Mouse (Mus musculus): ENCODE data around the gene Avil.

Gene Avil

DNA sequence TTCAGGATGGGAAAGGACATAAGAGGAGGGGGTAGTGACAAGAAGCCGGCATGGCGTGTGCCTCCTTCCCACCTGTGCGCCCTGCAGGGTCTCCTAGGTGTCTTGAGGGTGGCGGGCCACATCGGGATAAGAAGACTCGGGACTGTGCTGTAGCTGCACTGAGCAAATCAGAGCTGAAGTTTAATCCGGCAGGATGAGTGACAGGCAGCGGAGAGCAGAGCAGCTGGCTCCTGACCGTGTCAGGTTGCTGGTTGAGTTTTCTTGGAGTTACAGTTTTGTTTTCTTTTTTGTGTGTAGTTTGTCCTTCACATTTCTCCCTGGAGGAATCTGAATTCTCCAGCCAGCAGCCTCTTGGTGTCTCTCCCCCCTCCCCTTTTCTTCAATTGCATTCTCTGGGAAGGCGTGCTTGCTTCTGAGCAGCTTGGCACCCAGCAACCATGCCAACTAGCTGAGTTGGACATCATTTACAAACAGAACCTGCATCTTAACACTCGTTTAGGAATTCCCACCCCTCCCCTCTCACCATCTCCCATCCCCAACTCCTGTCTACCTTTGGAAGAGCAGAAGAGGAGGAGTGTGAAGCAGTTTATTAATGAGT is 19.5 kb upstream of the Avil start:
- no peak for DNase-seq (ENCODE audit: extremely low spot score)

- no peak for DNase-seq (ENCODE audit: extremely low spot score)
Observed at GRCm38 (mm10) chr10:126981746-126982145, 18.8 kb upstream of the Avil start.

- no peak for DNase-seq (ENCODE audit: extremely low spot score)
Observed at GRCm38 (mm10) chr10:126983193-126983725, 17.2 kb upstream of the Avil start.

DNA sequence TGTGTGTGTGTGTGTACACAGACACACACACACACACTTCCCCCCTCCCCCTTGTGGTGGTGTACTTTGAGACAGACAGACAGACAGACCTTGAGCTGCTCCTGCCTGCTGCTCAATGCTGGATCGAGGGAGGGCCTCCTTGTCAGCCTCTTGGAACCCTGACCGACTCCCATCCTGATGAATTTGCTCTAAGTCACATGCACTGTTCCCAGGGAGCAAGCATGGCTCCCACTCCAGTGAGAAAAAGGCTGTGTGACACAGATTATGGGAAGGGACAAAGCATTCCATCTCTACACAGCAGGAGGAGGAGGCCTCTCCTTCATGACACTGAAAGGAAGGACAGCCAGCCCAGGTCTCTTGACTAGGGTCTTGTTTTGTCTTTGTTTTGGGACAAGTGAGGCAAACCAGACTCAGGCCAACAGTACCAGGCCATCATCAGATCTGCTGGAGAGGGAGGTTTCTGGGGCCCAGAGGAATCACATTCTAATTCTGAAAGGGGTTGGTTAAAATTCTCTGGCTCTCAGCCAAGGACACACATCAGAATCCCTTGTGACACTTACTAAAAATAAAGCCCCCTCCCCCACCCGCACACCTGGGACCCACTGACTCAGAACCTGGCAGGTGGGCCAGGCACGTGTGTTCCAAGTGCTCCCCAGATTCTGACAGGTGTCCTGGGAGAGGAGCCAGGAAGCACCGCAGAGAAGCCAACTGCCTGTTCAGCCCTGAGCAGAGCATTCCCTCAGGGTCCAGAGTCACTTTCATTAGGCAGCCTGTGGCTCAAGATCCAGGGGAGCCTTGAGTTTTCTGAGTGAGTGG is 16.1 kb upstream of the Avil start:
- no peak for DNase-seq (ENCODE audit: extremely low spot score)

- no peak for DNase-seq (ENCODE audit: extremely low spot score)
Observed at GRCm38 (mm10) chr10:126985127-126985526, 15.4 kb upstream of the Avil start.

DNA sequence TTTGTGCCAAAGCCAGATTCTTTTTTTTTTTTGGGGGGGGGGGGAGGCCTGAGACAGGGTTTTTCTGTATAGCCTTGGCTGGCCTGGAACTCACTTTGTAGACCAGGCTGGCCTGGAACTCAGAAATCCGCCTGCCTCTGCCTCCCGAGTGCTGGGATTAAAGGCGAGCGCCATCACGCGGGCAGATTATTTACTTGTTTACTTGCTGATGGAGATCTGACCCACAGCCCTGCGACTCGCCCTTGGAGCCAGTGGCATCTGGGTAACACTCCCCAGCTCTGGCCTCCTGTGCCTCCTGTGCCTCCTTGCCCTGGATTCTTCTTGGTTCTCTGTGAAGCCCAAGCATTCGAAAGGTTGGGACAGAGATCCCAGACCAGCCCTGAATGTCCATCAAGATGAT is 14.9 kb upstream of the Avil start:
- no peak for DNase-seq (ENCODE audit: extremely low spot score)

DNA sequence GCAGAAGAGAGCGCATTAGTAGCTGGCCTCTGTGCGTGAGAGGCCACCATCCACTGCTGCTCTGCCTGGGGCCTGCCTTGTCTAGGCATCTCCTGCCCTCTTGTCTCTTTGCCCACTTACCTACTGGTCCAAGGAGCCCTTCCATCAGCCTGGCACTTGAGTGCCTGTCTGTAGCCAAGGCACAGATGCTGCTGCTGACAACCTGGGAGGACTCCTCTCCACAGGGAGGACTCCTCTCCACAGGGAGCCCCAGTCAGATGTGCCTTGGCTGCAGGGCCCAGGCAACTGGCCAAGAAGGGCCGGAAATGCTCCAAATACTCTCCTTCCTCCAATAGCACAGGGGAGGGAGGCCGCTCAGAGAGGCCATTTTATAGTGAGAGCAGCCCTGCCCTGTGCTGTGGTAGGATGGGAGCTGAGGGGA is 14.0 kb upstream of the Avil start:
- DNase-seq (ENCODE audit: extremely low spot score) = no peak

- no peak for DNase-seq (ENCODE audit: extremely low spot score)
Observed at GRCm38 (mm10) chr10:126987183-126988118, 13.1 kb upstream of the Avil start.

- no peak for DNase-seq (ENCODE audit: extremely low spot score)
Observed at GRCm38 (mm10) chr10:126988513-126989165, 11.9 kb upstream of the Avil start.

GRCm38 (mm10) chr10:126990313-126991056 is 10.0 kb upstream of the Avil start:
- DNase-seq (ENCODE audit: extremely low spot score) = peak; percentile 89

DNA sequence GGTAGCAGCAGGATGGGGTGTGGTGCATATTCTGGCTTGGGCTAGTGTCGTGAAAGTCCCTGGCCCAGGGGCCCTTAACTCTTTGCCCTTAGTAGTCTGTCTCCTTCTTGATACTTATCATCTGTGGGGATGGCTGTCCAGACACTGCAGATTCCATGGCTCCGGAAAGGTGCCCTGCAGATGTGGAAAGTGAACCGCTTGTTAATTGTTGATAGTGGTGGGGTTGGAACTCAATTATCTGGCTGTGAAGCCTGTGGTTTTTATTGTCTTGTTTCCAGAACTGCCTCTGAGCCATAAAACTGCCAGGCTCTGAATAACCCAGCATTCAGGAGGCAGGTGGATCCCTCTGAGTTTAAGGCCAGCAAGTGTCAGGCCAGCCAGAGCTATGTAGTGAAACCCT is 8.8 kb upstream of the Avil start:
- no peak for DNase-seq (ENCODE audit: extremely low spot score)

- DNase-seq (ENCODE audit: extremely low spot score) = no peak
Observed at GRCm38 (mm10) chr10:126993621-126994020, 6.9 kb upstream of the Avil start.

DNA sequence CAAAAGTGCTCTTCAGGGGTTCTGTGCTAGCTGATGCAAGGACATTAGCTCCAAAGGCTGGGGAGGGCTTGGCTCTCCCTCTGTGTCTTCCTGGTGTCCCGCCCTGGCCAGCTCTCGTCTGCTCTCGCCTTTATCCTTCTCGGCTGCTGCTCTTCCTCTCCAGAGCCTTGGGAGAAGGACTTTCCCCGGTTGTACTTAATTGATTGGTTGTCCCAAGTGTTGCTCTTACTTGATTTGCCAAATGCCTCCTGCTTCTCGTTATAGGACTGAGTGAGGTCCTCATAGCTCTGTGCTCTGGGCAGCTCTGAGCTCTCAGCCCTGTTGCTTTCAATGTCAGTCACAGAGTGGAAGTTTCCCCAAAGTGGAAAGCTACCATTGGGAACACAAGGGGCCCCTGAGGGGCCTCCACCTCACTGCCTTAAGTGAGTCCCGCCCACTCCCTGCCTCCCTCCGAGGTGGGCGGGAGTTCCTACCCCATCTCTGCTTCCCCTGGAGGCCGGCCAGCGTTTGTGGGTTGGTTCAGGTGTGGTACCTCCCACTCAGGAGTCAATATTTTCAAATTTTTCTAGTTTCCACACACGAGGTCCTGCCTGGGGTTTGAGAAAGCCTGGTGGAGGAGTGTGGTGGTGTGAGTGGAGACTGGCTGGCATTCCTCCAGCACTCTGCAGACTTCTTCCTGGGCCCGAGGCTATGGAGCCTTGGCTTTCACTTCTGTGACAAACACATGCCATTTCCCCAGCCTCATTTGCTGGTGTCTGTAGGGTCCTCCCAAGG is 3.0 kb upstream of the Avil start:
- DNase-seq (ENCODE audit: extremely low spot score) = no peak

DNA sequence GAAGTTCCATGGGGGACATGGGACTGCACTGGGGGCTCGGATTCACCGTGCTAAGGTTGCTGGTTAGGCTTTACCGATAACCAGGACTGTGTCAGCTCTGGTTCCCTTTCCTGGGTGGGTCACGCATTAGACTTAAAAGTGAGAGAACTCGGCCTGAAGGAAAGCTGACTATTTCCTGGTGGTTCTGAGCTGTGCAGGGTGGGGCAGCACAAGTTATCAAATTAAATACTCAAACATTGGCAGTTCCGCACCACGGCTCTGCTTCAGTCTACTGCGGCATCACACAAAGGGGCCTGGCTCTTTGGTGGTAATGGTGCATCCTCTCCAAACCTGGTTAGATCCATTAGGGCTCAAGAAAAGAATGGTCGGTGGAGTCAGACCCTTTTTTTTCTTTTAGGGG is 788 bp downstream of the Avil start:
- no peak for DNase-seq (ENCODE audit: extremely low spot score)

GRCm38 (mm10) chr10:127002056-127002455 is 1.5 kb downstream of the Avil start:
- DNase-seq (ENCODE audit: extremely low spot score) = no peak

DNA sequence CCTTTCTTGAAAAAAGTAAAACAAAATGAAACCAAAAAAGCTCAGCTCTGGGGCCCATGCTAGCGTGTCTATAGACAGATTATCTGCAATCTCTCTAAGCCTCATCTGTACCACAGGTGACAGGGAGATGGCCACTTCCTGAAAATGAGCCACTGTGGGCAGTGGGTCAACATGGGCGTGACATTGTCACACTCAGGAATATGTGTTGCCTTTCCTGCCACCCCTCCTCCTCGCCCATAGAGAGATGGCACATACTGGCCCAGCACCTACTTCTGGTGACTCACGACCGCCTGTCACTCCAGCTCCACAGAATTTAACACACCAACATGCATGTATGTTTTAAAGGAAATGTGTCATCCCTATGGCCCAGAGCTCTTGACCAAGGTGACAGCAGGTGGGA is 2.3 kb downstream of the Avil start:
- no peak for DNase-seq (ENCODE audit: extremely low spot score)

DNA sequence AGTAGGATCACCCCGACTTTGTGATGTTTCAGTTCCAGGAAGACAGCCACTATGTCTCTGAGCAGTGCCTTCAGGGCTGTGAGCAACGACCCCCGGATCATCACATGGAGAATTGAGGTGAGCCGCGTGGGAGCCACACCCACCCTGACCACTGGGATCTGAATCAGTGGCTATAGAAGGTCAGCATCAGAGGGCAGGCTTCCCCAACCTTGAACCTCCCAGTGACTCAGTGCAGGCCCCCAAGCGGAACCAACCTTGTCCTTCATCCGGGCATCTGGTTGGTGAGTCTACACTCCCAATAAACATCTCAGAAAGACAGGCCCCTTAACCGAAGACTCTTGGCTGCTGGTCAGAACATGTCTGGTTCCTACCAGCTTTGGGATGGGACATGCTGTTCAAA is 2.8 kb downstream of the Avil start:
- DNase-seq (ENCODE audit: extremely low spot score) = no peak

- DNase-seq (ENCODE audit: extremely low spot score) = no peak
Observed at GRCm38 (mm10) chr10:127003806-127004205, 3.3 kb downstream of the Avil start.

GRCm38 (mm10) chr10:127016488-127016887 is 16.0 kb downstream of the Avil start:
- DNase-seq (ENCODE audit: extremely low spot score) = no peak

DNA sequence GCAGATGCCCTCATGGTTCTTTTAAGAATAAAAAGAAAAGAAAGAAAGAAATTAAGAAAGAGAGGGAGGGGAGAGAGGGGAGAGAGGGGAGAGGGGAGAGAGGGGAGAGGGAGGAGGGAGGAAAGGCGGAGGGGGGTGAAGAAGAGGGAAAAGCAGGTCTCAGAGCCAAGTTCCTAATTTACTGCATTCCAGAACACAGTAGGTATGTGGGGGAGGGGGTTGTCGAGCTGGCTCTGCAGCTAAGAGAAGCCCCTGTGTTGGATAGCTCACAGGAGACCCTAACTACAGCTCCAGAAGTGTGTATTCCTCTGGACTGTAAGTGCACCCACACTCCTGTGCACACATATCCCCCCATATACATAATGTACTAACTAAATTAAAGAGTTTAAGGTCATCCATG is 16.6 kb downstream of the Avil start:
- DNase-seq (ENCODE audit: extremely low spot score) = no peak
